Mouse (Mus musculus) thymus, adult 2 months (tissue): ENCODE data around the gene 4930402F06Rik.

ENCODE experiments used
- CTCF ChIP-seq: fragments of 200-500 bp; IDR thresholded peaks from 2 replicates; pipeline ENCODE4 v1.5.1; 2012; ENCODE audit warnings: mild to moderate bottlenecking, control low read depth, low read length, moderate library complexity, borderline replicate concordance; ENCODE audit not compliant: control insufficient read depth, poor library complexity, insufficient read depth; ENCODE audit errors: extremely low read depth
- POLR2A ChIP-seq: fragments of 200-500 bp; IDR thresholded peaks from 2 replicates; pipeline ENCODE4 v1.6.1; 2012; ENCODE audit warnings: mild to moderate bottlenecking, low read length, control low read depth, moderate library complexity; ENCODE audit not compliant: control insufficient read depth, poor library complexity, insufficient read depth; ENCODE audit errors: extremely low read depth

DNA sequence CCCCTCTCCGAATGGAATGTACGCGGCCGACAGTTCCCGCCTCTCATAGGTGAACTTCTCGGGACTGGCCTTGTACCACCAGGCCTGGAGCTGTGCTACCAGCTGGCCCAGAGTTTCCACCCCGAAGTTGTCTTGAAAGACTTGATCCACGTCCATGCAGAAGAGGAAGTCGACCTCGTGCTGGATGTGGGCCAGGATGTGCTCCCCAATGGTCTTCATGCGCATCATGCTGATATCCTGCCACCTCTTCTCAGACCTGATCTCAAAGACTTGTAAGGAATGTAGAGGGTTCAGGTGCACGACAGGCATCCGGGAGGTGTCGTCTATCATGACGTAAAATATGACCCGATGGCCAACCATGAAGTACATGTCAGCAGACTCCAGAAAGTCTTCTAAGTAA lies 5.4 kb upstream of the 4930402F06Rik start:
- TF ChIP-seq CTCF (no peak), POLR2A (no peak)
